Mouse (Mus musculus) small intestine, adult 2 months (tissue): ENCODE data around the gene Cacna1c.

Experiments used
- CTCF ChIP-seq: fragments of 200-500 bp; IDR thresholded peaks from 2 replicates; pipeline ENCODE4 v1.5.1; 2012; ENCODE audit warnings: low read depth, mild to moderate bottlenecking, control low read depth, inconsistent platforms, low read length, moderate library complexity, mixed read lengths; ENCODE audit not compliant: insufficient replicate concordance, insufficient read length; ENCODE audit errors: extremely low read depth
- POLR2A ChIP-seq: fragments of 200-500 bp; IDR thresholded peaks from 2 replicates; pipeline ENCODE4 v1.6.1; 2012; ENCODE audit warnings: low read depth, mild to moderate bottlenecking, control low read depth, inconsistent platforms, low read length, moderate library complexity

GRCm38 (mm10) chr6:118862091-118862490 lies 334.1 kb downstream of the Cacna1c start:
- TF ChIP-seq CTCF, result no peak
- no peak for TF ChIP-seq POLR2A
